Mouse (Mus musculus) cortical plate, adult 2 months (tissue): ENCODE measurements around the gene Adpgk. TPM values are rescaled to one million over a fixed set of nuclear protein-coding genes. Genes with fewer than 3 reads are reported as not detected.
A peak's percentile ranks its signal among the peaks of the same experiment; 100 is the strongest.

ENCODE experiments used
- H3K27ac ChIP-seq: fragments of 200-500 bp; 2 replicates; pipeline ENCODE4 v1.5.1; 2012; ENCODE audit warnings: low read length, control low read depth, inconsistent platforms; ENCODE audit not compliant: insufficient read depth
- H3K4me1 ChIP-seq: fragments of 200-500 bp; 2 replicates; pipeline ENCODE4 v1.6.1; 2011; ENCODE audit warnings: low read length; ENCODE audit not compliant: control insufficient read depth, insufficient read depth
- H3K4me3 ChIP-seq: fragments of 200-500 bp; 2 replicates; pipeline ENCODE4 v1.5.1; 2011; ENCODE audit warnings: mild to moderate bottlenecking, low read length, control low read depth; ENCODE audit not compliant: insufficient read depth
- CTCF ChIP-seq: fragments of 200-500 bp; IDR thresholded peaks from 2 replicates; pipeline ENCODE4 v1.5.1; 2011; ENCODE audit warnings: mild to moderate bottlenecking, control low read depth, low read length; ENCODE audit not compliant: insufficient read depth; ENCODE audit errors: extremely low read depth
- POLR2A ChIP-seq: fragments of 200-500 bp; IDR thresholded peaks from 2 replicates; pipeline ENCODE4 v1.6.1; 2011; ENCODE audit warnings: mild to moderate bottlenecking, low read length, control low read depth; ENCODE audit not compliant: insufficient read depth; ENCODE audit errors: extremely low read depth
- polyA plus RNA-seq: library from polyadenylated mRNA; depleted of rRNA; stranded (reverse); fragments of >200 nt; gene quantifications from 2 replicates; pipeline ENCODE4 v1.2.3, GENCODE M21; 2012

Gene Adpgk
- polyA plus RNA-seq, 1 experiment, result 16.3 TPM

- TF ChIP-seq POLR2A (no peak), CTCF (no peak)
- peaks cover 2% of the 10 kb centered on the region; the same call in 1 of the 2 replicates for H3K4me1 ChIP-seq
- H3K4me3 ChIP-seq, result no peak overlapping the region
- no peak overlapping the region for H3K27ac ChIP-seq
Measured at GRCm38 (mm10) chr9:59288058-59288457, 3.3 kb upstream of the Adpgk start.

DNA sequence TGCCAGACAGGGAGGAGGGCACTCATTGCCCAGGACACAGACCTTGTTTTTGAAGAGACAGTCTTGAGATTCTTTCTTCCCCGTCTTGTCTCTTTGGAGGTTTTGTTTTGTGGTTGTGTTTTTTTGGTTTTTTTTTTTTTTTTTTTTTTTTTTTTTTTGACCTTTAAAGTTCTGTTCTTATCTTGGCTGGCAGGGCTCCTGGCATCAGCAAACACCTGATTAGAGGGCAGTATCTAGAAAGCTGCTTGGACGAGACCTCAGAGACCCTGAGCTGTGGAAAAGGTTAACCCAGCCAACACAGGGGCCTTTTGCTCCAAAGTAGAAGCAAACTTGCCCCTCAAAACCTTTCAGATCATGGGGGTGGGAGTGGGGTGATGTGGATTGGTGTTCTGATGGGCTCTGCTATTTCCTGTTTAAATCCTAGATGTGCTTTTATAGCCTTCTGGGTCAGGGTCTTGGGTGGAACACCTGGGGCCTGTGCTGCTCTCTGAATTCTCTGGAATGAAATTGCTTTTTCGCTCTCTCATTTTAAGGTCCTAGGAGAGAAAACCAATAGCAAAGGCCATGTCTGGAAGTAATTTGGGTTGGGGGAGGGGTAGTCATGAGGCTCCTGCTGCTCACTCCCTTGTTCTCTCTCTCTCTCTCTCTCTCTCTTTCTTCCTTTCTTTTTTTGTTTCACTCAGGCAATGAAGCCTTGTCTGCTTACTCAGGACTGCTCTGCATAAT lies 2.5 kb upstream of the Adpgk start:
- Histone ChIP-seq H3K4me1 (peaks cover 5% of the 10 kb centered on the region; the same call in 1 of the 2 replicates), H3K4me3 (no peak overlapping the region), H3K27ac (no peak overlapping the region)
- TF ChIP-seq CTCF, result no peak
- no peak for TF ChIP-seq POLR2A

DNA sequence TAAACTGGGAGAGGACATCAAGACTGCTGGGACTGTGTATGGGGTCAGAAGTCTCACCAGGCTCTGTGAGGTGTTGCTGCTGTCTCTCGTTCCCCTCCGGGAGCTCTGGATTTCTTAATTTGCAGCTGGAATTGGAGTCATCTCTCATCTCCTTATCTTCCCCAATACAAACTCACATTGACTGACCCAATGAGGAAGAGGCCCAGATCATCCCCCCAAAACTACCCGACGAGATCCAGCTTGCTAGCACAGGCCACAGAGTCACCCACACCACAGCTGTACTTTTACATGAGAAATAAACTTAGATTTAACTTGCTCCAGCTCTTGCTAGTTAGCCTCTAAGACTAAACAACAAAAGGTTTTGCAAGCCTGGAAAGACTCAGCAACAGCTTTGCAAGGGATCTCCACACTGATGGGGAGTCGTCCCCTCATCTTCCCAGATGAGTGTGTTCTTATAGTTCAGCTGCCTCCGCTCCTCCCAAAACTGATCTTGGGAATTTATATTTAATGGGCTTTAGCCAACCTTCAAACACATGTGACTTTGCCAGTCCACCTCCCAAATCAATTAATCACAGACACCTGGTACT lies 1.7 kb upstream of the Adpgk start:
- peaks cover 5% of the 10 kb centered on the region; the same call in 1 of the 2 replicates for H3K4me1 ChIP-seq
- no peak overlapping the region for H3K4me3 ChIP-seq
- TF ChIP-seq CTCF (no peak), POLR2A (no peak)
- H3K27ac ChIP-seq, result no peak overlapping the region

- peaks cover 5% of the 10 kb centered on the region; the same call in 1 of the 2 replicates for H3K4me1 ChIP-seq
- TF ChIP-seq CTCF (no peak), POLR2A (no peak)
- H3K27ac ChIP-seq, result peak overlapping the region; percentile 2
- H3K4me3 ChIP-seq, result peak overlapping the region; percentile 43
Measured at GRCm38 (mm10) chr9:59291688-59292492, 532 bp downstream of the Adpgk start.

DNA sequence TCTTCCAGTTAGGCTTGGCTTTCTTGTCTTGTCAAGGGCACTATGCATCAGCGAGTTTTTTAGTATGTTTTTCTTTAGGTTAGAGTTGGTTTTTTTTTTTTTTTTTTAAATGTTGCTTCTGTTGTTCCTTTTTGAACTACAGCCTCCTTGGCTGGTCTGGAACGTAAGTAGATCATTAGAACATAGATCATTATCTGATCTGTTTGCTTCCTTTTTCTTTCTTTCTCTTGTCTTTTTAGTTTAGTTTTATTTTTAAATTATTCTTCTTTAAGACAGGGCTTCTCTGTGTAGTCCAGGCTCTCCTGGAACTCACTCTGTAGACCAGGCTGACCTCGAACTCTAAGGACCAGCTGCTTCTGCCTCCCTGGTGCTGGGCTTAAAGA lies 1.1 kb downstream of the Adpgk start:
- H3K4me3 ChIP-seq, result no peak overlapping the region; the same call in 1 of the 2 replicates
- no peak overlapping the region for H3K27ac ChIP-seq
- H3K4me1 ChIP-seq, result peaks cover 5% of the 10 kb centered on the region; the same call in 1 of the 2 replicates
- TF ChIP-seq POLR2A (no peak), CTCF (no peak)

DNA sequence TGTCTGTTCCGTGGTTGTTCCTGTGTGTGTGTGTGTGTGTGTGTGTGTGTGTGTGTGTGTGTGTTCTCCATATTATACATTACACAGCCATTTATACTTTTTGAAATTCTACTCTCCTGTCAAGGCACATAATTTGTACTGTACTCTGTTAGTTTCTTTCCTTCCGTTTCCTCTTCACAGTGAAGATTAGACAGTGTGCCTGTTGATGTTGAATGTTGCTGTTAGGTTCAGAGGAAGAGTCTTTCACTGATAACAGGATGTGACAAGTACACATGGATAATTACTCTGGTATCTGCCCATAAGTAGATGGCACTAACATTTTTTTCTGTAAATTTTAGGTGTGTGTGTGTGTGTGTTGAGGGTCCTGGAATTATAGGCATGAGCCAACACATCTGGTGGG lies 5.1 kb downstream of the Adpgk start:
- Histone ChIP-seq H3K4me1 (peaks cover 5% of the 10 kb centered on the region; the same call in 1 of the 2 replicates), H3K4me3 (no peak overlapping the region), H3K27ac (no peak overlapping the region)
- TF ChIP-seq CTCF (no peak), POLR2A (no peak)

- Histone ChIP-seq H3K4me3 (no peak overlapping the region), H3K27ac (no peak overlapping the region), H3K4me1 (no peaks in the 10 kb centered on the region; the same call in 1 of the 2 replicates)
- TF ChIP-seq CTCF (no peak), POLR2A (no peak)
Measured at GRCm38 (mm10) chr9:59307890-59308289, 16.5 kb downstream of the Adpgk start.

DNA sequence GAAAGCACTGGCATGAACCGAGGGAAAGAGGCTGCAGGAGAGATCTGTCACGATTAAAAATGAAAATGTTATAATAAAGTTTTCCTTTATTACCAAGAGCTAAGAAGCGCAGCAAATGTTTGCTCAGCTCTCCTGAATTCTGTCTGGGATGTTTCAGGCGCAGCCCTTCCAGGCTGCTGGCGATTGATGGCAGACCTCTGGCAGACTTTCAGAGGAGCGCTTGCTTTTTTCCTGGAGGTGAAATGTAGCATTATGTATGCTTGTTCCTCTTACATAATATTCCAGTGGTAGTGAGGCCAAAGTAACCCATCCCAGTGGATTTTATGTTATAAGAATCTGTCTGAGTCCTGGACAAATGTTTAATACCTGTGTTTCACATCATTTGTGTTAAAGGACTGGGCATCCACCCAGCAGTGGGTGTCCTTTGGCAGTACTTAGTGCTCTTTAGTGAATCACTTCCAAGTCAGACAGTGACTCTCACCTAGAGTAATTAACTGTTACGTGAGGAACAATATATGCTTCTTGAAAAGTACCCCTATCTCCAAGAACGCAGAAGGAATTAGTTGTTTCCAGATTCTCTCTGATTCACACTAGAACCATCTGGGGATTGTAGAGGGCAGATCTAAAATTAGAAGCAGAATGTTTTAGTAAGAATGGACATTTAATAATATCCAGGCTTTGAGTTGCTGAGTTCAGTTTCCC lies 19.4 kb downstream of the Adpgk start:
- no peak for TF ChIP-seq POLR2A
- TF ChIP-seq CTCF, result no peak
- Histone ChIP-seq H3K27ac (no peak overlapping the region), H3K4me1 (no peaks in the 10 kb centered on the region; the same call in 1 of the 2 replicates), H3K4me3 (no peak overlapping the region)

DNA sequence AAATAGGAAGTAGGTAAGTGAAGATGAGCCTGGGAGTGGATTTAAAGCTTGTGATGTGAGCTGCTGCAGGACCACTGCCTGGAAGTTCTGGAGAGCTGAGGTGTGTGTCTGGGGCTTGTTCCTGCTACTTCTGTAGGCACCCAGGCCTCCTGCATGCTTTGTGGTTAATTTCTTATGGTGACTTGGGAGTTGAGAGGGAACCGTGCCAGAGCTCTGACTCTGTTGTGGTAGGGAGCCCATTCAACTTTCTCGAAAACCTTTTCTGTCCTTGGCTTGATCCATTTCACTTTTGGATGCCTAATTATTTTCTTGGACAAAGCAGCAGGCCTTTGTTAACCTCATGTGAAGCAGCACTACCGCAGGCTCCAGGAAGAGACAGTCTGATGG lies 19.9 kb downstream of the Adpgk start:
- Histone ChIP-seq H3K4me1 (no peaks in the 10 kb centered on the region; the same call in 1 of the 2 replicates), H3K27ac (no peak overlapping the region), H3K4me3 (no peak overlapping the region)
- TF ChIP-seq CTCF (no peak), POLR2A (no peak)
